Mouse (Mus musculus) midbrain, embryonic 13.5 days (tissue): ENCODE results near the gene Thpo. TPM values are rescaled to one million over a fixed set of nuclear protein-coding genes. Genes with fewer than 3 reads are reported as not detected.

ENCODE experiments used
- ATAC-seq: fragments of 200-750 bp; cut with Nextera tagmentation; 2 replicates; pipeline ENCODE4 v1.8.0; 2017; ENCODE audit warnings: mild to moderate bottlenecking, moderate TSS enrichment, moderate library complexity
- H3K27ac ChIP-seq: fragments of 300-500 bp; sonication (generic); 2 replicates; pipeline ENCODE4 v1.5.1; 2015; ENCODE audit warnings: inconsistent platforms, mild to moderate bottlenecking, moderate library complexity
- H3K27me3 ChIP-seq: fragments of 300-500 bp; sonication (generic); 2 replicates; pipeline ENCODE4 v1.6.1; 2015; ENCODE audit warnings: mild to moderate bottlenecking, inconsistent platforms
- H3K36me3 ChIP-seq: fragments of 300-500 bp; sonication (generic); 2 replicates; pipeline ENCODE4 v1.6.1; 2015; ENCODE audit warnings: mild to moderate bottlenecking, inconsistent platforms
- H3K4me1 ChIP-seq: fragments of 300-500 bp; sonication (generic); replicated peaks from 2 replicates; pipeline ENCODE4 v1.6.1; 2015; ENCODE audit warnings: inconsistent platforms
- H3K4me2 ChIP-seq: fragments of 300-500 bp; sonication (generic); replicated peaks from 2 replicates; pipeline ENCODE4 v1.6.1; 2015; ENCODE audit warnings: moderate library complexity, mild to moderate bottlenecking, inconsistent platforms
- H3K4me3 ChIP-seq: fragments of 300-500 bp; sonication (generic); replicated peaks from 2 replicates; pipeline ENCODE4 v1.5.1; 2015; ENCODE audit warnings: mild to moderate bottlenecking, inconsistent platforms
- H3K9ac ChIP-seq: fragments of 300-500 bp; sonication (generic); replicated peaks from 2 replicates; pipeline ENCODE4 v1.6.1; 2015; ENCODE audit warnings: mild to moderate bottlenecking, inconsistent platforms
- H3K9me3 ChIP-seq: fragments of 300-500 bp; sonication (generic); 2 replicates; pipeline ENCODE4 v1.6.1; 2016; ENCODE audit warnings: mild to moderate bottlenecking, inconsistent platforms
- WGBS: fragments of 180-500 bp; shearing (Covaris S2); methylation state at CpG from one replicate; pipeline ENCODE4 v1.1.7; 2015; 5-methylcytosine and 5-hydroxymethylcytosine counted together
- polyA plus RNA-seq: library from polyadenylated mRNA; unstranded; fragments of >200 nt; fragmentation: Nextera tagmentation; extraction: Ambion mirVana; gene quantifications from 2 replicates; pipeline ENCODE4 v1.2.1, GENCODE M21; 2015

The Thpo gene
- polyA plus RNA-seq, 1 experiment from 2014 or later, result 1.4 TPM

- no peak overlapping the region for H3K4me3 ChIP-seq
- H3K27ac ChIP-seq, result no peak overlapping the region
- 85% methylated on average over 4 of the region's 4 CpGs for WGBS
- H3K4me2 ChIP-seq, result no peak overlapping the region
- no peaks in the 10 kb centered on the region for H3K27me3 ChIP-seq
- no peak overlapping the region for H3K9ac ChIP-seq
- H3K4me1 ChIP-seq, result peaks cover 10% of the 10 kb centered on the region
- ATAC-seq, result no peak
- H3K9me3 ChIP-seq, result no peaks in the 10 kb centered on the region
- H3K36me3 ChIP-seq, result peaks cover 24% of the 10 kb centered on the region
Observed at GRCm38 (mm10) chr16:20722736-20723135, 11.6 kb downstream of the Thpo start.

GRCm38 (mm10) chr16:20721808-20722207 lies 12.5 kb downstream of the Thpo start:
- H3K4me3 ChIP-seq, result no peak overlapping the region
- 90% methylated on average over 10 of the region's 10 CpGs for WGBS
- no peak overlapping the region for H3K9ac ChIP-seq
- peaks cover 24% of the 10 kb centered on the region for H3K36me3 ChIP-seq
- no peak overlapping the region for H3K4me2 ChIP-seq
- H3K9me3 ChIP-seq, result no peaks in the 10 kb centered on the region
- peaks cover 15% of the 10 kb centered on the region for H3K4me1 ChIP-seq
- no peaks in the 10 kb centered on the region for H3K27me3 ChIP-seq
- no peak overlapping the region for H3K27ac ChIP-seq
- ATAC-seq, result no peak

GRCm38 (mm10) chr16:20717978-20718670 lies 16.2 kb downstream of the Thpo start:
- peak overlapping the region; percentile 72 for H3K4me3 ChIP-seq
- peaks cover 47% of the 10 kb centered on the region for H3K4me1 ChIP-seq
- peaks cover 26% of the 10 kb centered on the region for H3K36me3 ChIP-seq
- ATAC-seq, result peak; percentile 1; the same call in 1 of the 2 replicates
- H3K27me3 ChIP-seq, result no peaks in the 10 kb centered on the region
- H3K9ac ChIP-seq, result peak overlapping the region; percentile 82
- H3K27ac ChIP-seq, result peak overlapping the region; percentile 91
- H3K4me2 ChIP-seq, result peak overlapping the region; percentile 91
- H3K9me3 ChIP-seq, result no peaks in the 10 kb centered on the region
- WGBS, result 4% methylated on average over 18 of the region's 18 CpGs

- Histone ChIP-seq H3K27ac (peak within 1 kb of the TSS; percentile 91), H3K4me2 (peak within 1 kb of the TSS; percentile 91), H3K4me3 (peak within 1 kb of the TSS; percentile 72), H3K27me3 (no peaks in the 10 kb centered on the region), H3K4me1 (peaks cover 47% of the 10 kb centered on the region), H3K9ac (peak within 1 kb of the TSS; percentile 82), H3K36me3 (peaks cover 31% of the 10 kb centered on the region), H3K9me3 (no peaks in the 10 kb centered on the region)
- ATAC-seq, result peak; percentile 86
- under 1% methylated on average over 62 of the region's 62 CpGs for WGBS
Observed at GRCm38 (mm10) chr16:20717181-20717977, 16.9 kb downstream of the Thpo start, which contains the start of the genes Polr2h and Clcn2. Polr2h (plus strand) TSS chr16:20717665. Clcn2 (minus strand) TSS chr16:20717746.

GRCm38 (mm10) chr16:20716841-20717180 lies 17.5 kb downstream of the Thpo start:
- H3K4me3 ChIP-seq, result peak overlapping the region; percentile 72
- H3K9ac ChIP-seq, result peak overlapping the region; percentile 82
- H3K4me1 ChIP-seq, result peaks cover 47% of the 10 kb centered on the region
- peaks cover 31% of the 10 kb centered on the region for H3K36me3 ChIP-seq
- H3K9me3 ChIP-seq, result no peaks in the 10 kb centered on the region
- no peaks in the 10 kb centered on the region for H3K27me3 ChIP-seq
- under 1% methylated on average over 8 of the region's 8 CpGs for WGBS
- peak overlapping the region; percentile 91 for H3K4me2 ChIP-seq
- H3K27ac ChIP-seq, result peak overlapping the region; percentile 91
- ATAC-seq, result peak; percentile 14

GRCm38 (mm10) chr16:20715976-20716840 lies 18.1 kb downstream of the Thpo start:
- peaks cover 47% of the 10 kb centered on the region for H3K4me1 ChIP-seq
- peak overlapping the region; percentile 91 for H3K27ac ChIP-seq
- whole genome bisulfite sequencing, result under 1% methylated on average over 64 of the region's 68 CpGs
- peak overlapping the region; percentile 91 for H3K4me2 ChIP-seq
- peak overlapping the region; percentile 72 for H3K4me3 ChIP-seq
- peaks cover 32% of the 10 kb centered on the region for H3K36me3 ChIP-seq
- peak; percentile 87 for ATAC-seq
- H3K9me3 ChIP-seq, result no peaks in the 10 kb centered on the region
- peak overlapping the region; percentile 82 for H3K9ac ChIP-seq
- H3K27me3 ChIP-seq, result no peaks in the 10 kb centered on the region

- Histone ChIP-seq H3K27ac (peak overlapping the region; percentile 91), H3K4me2 (peak overlapping the region; percentile 91), H3K4me1 (peaks cover 47% of the 10 kb centered on the region), H3K9me3 (no peaks in the 10 kb centered on the region), H3K27me3 (no peaks in the 10 kb centered on the region), H3K4me3 (peak overlapping the region; percentile 72), H3K9ac (peak overlapping the region; percentile 82), H3K36me3 (peaks cover 36% of the 10 kb centered on the region)
- 3% methylated on average over 12 of the region's 12 CpGs for WGBS
- ATAC-seq, result peak; percentile 21; the same call in 1 of the 2 replicates
Observed at GRCm38 (mm10) chr16:20715566-20715965, 18.7 kb downstream of the Thpo start.

- Histone ChIP-seq H3K9ac (peak overlapping the region; percentile 82), H3K27ac (no peak overlapping the region), H3K4me3 (peak overlapping the region; percentile 72), H3K9me3 (no peaks in the 10 kb centered on the region), H3K4me1 (peaks cover 47% of the 10 kb centered on the region), H3K36me3 (peaks cover 36% of the 10 kb centered on the region), H3K4me2 (peak overlapping the region; percentile 91), H3K27me3 (no peaks in the 10 kb centered on the region)
- no peak for ATAC-seq
- WGBS, result 68% methylated on average over 2 of the region's 2 CpGs
Observed at GRCm38 (mm10) chr16:20715161-20715560, 19.1 kb downstream of the Thpo start.

GRCm38 (mm10) chr16:20714307-20715080 lies 19.8 kb downstream of the Thpo start:
- Histone ChIP-seq H3K4me2 (peak overlapping the region; percentile 91), H3K4me3 (peak overlapping the region; percentile 72), H3K27me3 (no peaks in the 10 kb centered on the region), H3K9me3 (no peaks in the 10 kb centered on the region), H3K9ac (peak overlapping the region; percentile 82), H3K4me1 (peaks cover 47% of the 10 kb centered on the region), H3K36me3 (peaks cover 33% of the 10 kb centered on the region), H3K27ac (peak overlapping the region; percentile 19; the same call in 1 of the 2 replicates)
- WGBS, result 25% methylated on average over 11 of the region's 11 CpGs
- ATAC-seq, result no peak

- Histone ChIP-seq H3K27ac (no peak overlapping the region), H3K4me1 (peaks cover 37% of the 10 kb centered on the region), H3K9me3 (no peaks in the 10 kb centered on the region), H3K36me3 (peaks cover 42% of the 10 kb centered on the region), H3K4me3 (no peak overlapping the region), H3K9ac (no peak overlapping the region), H3K4me2 (no peak overlapping the region), H3K27me3 (no peaks in the 10 kb centered on the region)
- 91% methylated on average over 7 of the region's 7 CpGs for whole genome bisulfite sequencing
- no peak for ATAC-seq
Observed at GRCm38 (mm10) chr16:20712889-20713288, 21.4 kb downstream of the Thpo start.

- H3K4me1 ChIP-seq, result peaks cover 36% of the 10 kb centered on the region
- ATAC-seq, result no peak
- H3K27me3 ChIP-seq, result no peaks in the 10 kb centered on the region
- WGBS, result 72% methylated on average over 9 of the region's 9 CpGs
- peaks cover 49% of the 10 kb centered on the region for H3K36me3 ChIP-seq
- no peaks in the 10 kb centered on the region for H3K9me3 ChIP-seq
- H3K4me3 ChIP-seq, result no peak overlapping the region
- H3K27ac ChIP-seq, result no peak overlapping the region; the same call in 1 of the 2 replicates
- H3K9ac ChIP-seq, result no peak overlapping the region
- H3K4me2 ChIP-seq, result no peak overlapping the region
Observed at GRCm38 (mm10) chr16:20712190-20712589, 22.1 kb downstream of the Thpo start.
